Mouse (Mus musculus): ENCODE measurements at regions not wholly inside any gene's neighbourhood (a gene's known extent, or its start where the extent isn't known, plus 50 kb on each side); places are given as distances from the start of the nearest gene placed in this dataset.

DNA sequence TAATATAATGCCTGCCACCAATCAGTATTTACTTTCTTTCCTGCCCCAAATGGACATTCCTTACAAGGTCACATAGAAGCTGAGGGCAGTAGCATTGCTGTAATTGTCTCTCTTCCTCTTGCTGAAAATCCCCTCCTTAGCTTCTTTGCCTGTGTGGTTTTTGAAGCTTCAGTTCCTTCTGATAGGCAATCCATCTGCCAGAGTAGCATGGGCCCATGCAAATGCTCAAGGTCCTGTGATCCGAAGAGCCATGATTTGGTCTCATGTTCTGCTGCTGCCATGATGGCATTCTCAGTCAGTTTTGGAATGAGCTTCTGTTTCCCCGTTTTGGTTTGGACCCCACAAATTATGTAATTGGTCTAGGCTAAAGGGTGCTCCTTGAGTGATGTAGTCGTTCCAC lies 586.0 kb upstream of the Nrp1 start:
- TF ChIP-seq CTCF (IDR thresholded peaks at IDR 0.05; ENCODE audit: extremely low read depth, insufficient read depth, insufficient read length, insufficient replicate concordance): no peak
- no peak for TF ChIP-seq POLR2A (IDR thresholded peaks at IDR 0.05; ENCODE audit: low read depth, low read length)
